Mouse (Mus musculus) layer of hippocampus, adult 18-20 months (tissue): ENCODE measurements at regions not wholly inside any gene's neighbourhood (a gene's known extent, or its start where the extent isn't known, plus 50 kb on each side); places are given as distances from the start of the nearest gene placed in this dataset.

Experiments used
- DNase-seq, 2 experiments: peaks; one replicate each; pipeline ENCODE4 v3.0.0; 2022; ENCODE audit warnings: low spot score in 2 of 2

DNA sequence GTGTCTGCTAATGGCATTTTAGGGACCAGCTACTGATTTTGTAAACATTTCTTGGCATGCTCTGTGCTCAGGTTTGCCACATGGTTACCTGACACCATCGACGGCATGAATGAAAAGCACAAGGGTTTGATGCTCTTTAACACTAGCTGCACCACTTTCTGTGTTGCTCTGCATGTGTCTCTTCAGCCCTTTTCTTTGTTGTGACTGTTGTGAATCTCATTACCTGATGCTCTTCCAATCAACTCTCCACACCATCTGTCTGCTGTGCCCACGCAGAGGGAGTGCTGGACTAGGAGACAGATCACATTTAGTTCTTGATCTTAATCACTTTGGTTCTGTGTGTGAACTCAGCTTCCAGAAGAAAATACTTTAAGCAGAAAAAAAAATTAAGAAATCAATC, 496.6 kb downstream of the Dok5 start:
- peak in 1 of 2 experiments; percentile 38 for DNase-seq

DNA sequence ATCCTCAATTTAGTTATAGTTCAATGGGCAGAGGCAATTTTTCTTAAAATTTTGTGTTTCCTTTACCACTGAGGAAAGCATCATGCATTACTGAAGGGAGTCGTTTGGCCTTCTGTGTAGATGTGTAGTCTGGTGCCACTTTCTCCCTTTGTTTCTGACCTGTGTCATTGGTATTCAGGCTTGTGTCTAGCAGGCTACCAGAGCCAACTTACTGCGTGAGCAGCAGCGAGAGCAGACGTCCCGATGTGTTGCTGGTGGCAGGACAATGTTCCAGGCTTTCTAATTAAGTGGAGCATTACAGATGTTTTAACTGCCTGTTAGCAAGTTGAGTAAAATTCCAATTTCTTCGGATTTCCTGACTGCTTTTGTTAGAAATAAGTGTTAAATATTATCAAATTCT, 482.2 kb downstream of the Dok5 start:
- no peak for DNase-seq

DNA sequence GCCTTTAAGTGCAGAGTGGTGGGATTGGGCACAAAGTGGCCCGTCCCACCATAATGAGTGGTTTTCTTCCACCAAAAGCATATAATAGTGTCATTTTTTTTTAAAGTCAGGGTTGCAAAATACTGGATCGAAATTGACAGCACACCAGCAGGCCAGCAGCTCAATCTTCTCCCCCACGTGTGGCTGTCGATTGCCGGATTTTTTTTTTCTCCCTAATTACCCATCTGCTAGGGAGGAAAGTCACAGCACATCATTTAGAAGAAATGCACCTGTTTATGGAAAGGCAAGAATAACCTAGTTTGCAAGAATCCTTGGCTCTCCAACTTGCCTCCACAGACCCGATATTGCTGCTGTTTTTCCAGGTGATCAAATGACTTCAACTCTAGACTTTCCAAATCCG, 464.9 kb downstream of the Dok5 start:
- DNase-seq = no peak

DNA sequence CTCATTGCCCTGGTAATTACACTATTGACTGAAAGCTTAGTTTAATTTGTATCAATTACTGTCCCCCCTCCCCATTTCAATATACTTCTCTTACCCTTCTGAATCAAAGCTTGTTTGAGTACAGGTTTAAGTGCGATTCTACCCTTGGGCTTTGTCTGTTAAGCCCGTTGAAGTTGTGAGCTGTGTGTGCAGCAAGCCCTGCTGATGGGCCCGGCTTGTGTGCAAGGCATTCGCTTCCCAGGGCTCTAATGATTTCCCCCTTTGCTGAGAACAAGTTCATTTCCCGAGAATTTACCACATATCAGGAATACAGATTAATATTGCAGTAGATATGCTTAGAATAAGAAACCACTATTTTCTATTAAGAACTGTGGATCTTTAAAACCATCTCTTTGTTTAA, 460.6 kb downstream of the Dok5 start:
- no peak for DNase-seq
